Mouse (Mus musculus) neural tube, embryonic 10.5 days (tissue): ENCODE data around the gene Rmi1.
A peak's percentile ranks its signal among the peaks of the same experiment; 100 is the strongest.
"Not testable (repeated sequence)": the region's sequence is repeated elsewhere in the genome, so short reads cannot be mapped to it uniquely, and the experiment has no call there.

Experiments used
- DNase-seq: peaks from one replicate; pipeline ENCODE4 v3.0.0-alpha.2; 2017; ENCODE audit warnings: low spot score; ENCODE audit errors: extremely low spot score

The Rmi1 gene

GRCm38 (mm10) chr13:58402003-58402743 lies at the start of gene Rmi1:
TSS of gene Rmi1 (plus strand) at chr13:58402248.
- DNase-seq: peak; percentile 97

GRCm38 (mm10) chr13:58352996-58353395 lies 49.1 kb upstream of the Rmi1 start:
- DNase-seq: no peak

- DNase-seq: peak; percentile 87
Measured at GRCm38 (mm10) chr13:58358629-58359303, 43.3 kb upstream of the Rmi1 start, which contains the start of gene Kif27. TSS of gene Kif27 (minus strand) at chr13:58359122.

- DNase-seq: no peak
Measured at GRCm38 (mm10) chr13:58359304-58359653, 42.8 kb upstream of the Rmi1 start.

GRCm38 (mm10) chr13:58364353-58365175 lies 37.5 kb upstream of the Rmi1 start:
- DNase-seq: no peak

GRCm38 (mm10) chr13:58365179-58365578 lies 36.9 kb upstream of the Rmi1 start:
- DNase-seq: not testable (repeated sequence)

- DNase-seq: no peak
Measured at GRCm38 (mm10) chr13:58366373-58366772, 35.7 kb upstream of the Rmi1 start.

- no peak for DNase-seq
Measured at GRCm38 (mm10) chr13:58367641-58368040, 34.4 kb upstream of the Rmi1 start.

GRCm38 (mm10) chr13:58368835-58369234 lies 33.2 kb upstream of the Rmi1 start:
- no peak for DNase-seq

GRCm38 (mm10) chr13:58372278-58373152 lies 29.5 kb upstream of the Rmi1 start:
- DNase-seq: no peak

GRCm38 (mm10) chr13:58373153-58373470 lies 28.9 kb upstream of the Rmi1 start:
- no peak for DNase-seq

GRCm38 (mm10) chr13:58384371-58384770 lies 17.7 kb upstream of the Rmi1 start:
- DNase-seq: no peak

- DNase-seq: peak; percentile 78
Measured at GRCm38 (mm10) chr13:58384779-58385546, 17.1 kb upstream of the Rmi1 start, which contains the start of gene 2210016F16Rik. TSS of gene 2210016F16Rik (minus strand) at chr13:58385225.

GRCm38 (mm10) chr13:58385547-58385920 lies 16.5 kb upstream of the Rmi1 start:
- no peak for DNase-seq

GRCm38 (mm10) chr13:58387948-58388347 lies 14.1 kb upstream of the Rmi1 start:
- peak; percentile 71 for DNase-seq

GRCm38 (mm10) chr13:58388379-58388778 lies 13.7 kb upstream of the Rmi1 start:
- no peak for DNase-seq

GRCm38 (mm10) chr13:58389324-58389951 lies 12.6 kb upstream of the Rmi1 start:
- DNase-seq: no peak

GRCm38 (mm10) chr13:58394392-58394791 lies 7.7 kb upstream of the Rmi1 start:
- DNase-seq: not testable (repeated sequence)

- DNase-seq: no peak
Measured at GRCm38 (mm10) chr13:58397651-58398050, 4.4 kb upstream of the Rmi1 start.

- DNase-seq: peak; percentile 30
Measured at GRCm38 (mm10) chr13:58400576-58400975, 1.5 kb upstream of the Rmi1 start.
